Mouse (Mus musculus) hindbrain, embryonic 11.5 days (tissue): ENCODE measurements around the gene Lrrtm3. TPM values are rescaled to one million over a fixed set of nuclear protein-coding genes. Genes with fewer than 3 reads are reported as not detected.

ENCODE experiments used
- ATAC-seq: fragments of 200-750 bp; cut with Nextera tagmentation; 2 replicates; pipeline ENCODE4 v1.8.0; 2017; ENCODE audit warnings: mild to moderate bottlenecking, moderate TSS enrichment, moderate library complexity; ENCODE audit not compliant: low FRiP score
- DNase-seq: peaks from one replicate; pipeline ENCODE4 v3.0.0-alpha.2; 2015; ENCODE audit warnings: low spot score
- H3K27ac ChIP-seq: fragments of 300-500 bp; sonication (generic); 2 replicates; pipeline ENCODE4 v1.5.1; 2014; ENCODE audit warnings: mild to moderate bottlenecking, low read depth, low read length
- H3K27me3 ChIP-seq: fragments of 300-500 bp; sonication (generic); 2 replicates; pipeline ENCODE4 v1.6.1; 2014; ENCODE audit warnings: mild to moderate bottlenecking, low read length, moderate library complexity, mixed read lengths; ENCODE audit not compliant: control insufficient read depth, insufficient read depth
- H3K36me3 ChIP-seq: fragments of 300-500 bp; sonication (generic); 2 replicates; pipeline ENCODE4 v1.6.1; 2014; ENCODE audit warnings: mild to moderate bottlenecking, low read length, moderate library complexity, mixed read lengths; ENCODE audit not compliant: control insufficient read depth, insufficient read depth
- H3K4me1 ChIP-seq: fragments of 300-500 bp; sonication (generic); replicated peaks from 2 replicates; pipeline ENCODE4 v1.6.1; 2014; ENCODE audit warnings: low read length, mixed read lengths; ENCODE audit not compliant: control insufficient read depth, insufficient read depth
- H3K4me2 ChIP-seq: fragments of 300-500 bp; sonication (generic); replicated peaks from 2 replicates; pipeline ENCODE4 v1.6.1; 2014; ENCODE audit warnings: mild to moderate bottlenecking, low read depth, low read length
- H3K4me3 ChIP-seq: fragments of 300-500 bp; sonication (generic); 2 replicates; pipeline ENCODE4 v1.5.1; 2014; ENCODE audit warnings: low read depth, low read length
- H3K9ac ChIP-seq: fragments of 300-500 bp; sonication (generic); 2 replicates; pipeline ENCODE4 v1.6.1; 2014; ENCODE audit warnings: low read depth, low read length
- H3K9me3 ChIP-seq: fragments of 300-500 bp; sonication (generic); 2 replicates; pipeline ENCODE4 v1.6.1; 2016; ENCODE audit warnings: low read length; ENCODE audit not compliant: control insufficient read depth
- WGBS: fragments of 180-500 bp; shearing (Covaris S2); extraction: QIAGEN DNeasy Blood & Tissue Kit; methylation state at CpG from one replicate; pipeline ENCODE4 v1.1.7; 2014; 5-methylcytosine and 5-hydroxymethylcytosine counted together
- polyA plus RNA-seq: library from polyadenylated mRNA; unstranded; fragments of >200 nt; fragmentation: Nextera tagmentation; extraction: Ambion mirVana; gene quantifications from 2 replicates; pipeline ENCODE4 v1.2.1, GENCODE M21; 2014

The Lrrtm3 gene
- polyA plus RNA-seq, 1 experiment from 2014 or later, result 9.1 TPM

DNA sequence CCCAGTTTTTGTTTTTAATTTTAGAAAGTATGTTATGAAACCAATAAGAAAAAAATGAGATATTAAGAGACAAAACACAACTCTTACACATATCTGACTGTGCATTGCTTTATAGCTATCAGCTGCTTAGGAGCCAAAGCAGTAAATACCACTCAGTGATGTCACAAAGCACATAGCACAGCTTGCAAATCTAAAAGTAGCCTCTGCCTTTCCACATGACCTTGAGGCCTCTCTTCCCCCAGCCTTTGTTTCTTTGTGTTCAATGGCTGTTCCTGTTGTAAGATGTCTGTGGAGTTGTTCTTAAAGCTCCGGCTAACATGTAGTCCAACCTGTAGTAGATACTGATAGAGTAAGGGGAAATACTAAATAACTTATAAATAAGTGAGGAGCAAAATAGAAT, 69.7 kb downstream of the Lrrtm3 start:
- Histone ChIP-seq H3K36me3 (no peaks in the 10 kb centered on the region), H3K4me1 (no peaks in the 10 kb centered on the region), H3K27me3 (no peaks in the 10 kb centered on the region), H3K4me2 (no peak overlapping the region), H3K27ac (no peak overlapping the region), H3K9ac (no peak overlapping the region), H3K4me3 (no peak overlapping the region), H3K9me3 (no peaks in the 10 kb centered on the region)
- DNase-seq, result no peak
- ATAC-seq, result no peak
- WGBS, result 80% methylated on average over 1 of the region's 1 CpGs

DNA sequence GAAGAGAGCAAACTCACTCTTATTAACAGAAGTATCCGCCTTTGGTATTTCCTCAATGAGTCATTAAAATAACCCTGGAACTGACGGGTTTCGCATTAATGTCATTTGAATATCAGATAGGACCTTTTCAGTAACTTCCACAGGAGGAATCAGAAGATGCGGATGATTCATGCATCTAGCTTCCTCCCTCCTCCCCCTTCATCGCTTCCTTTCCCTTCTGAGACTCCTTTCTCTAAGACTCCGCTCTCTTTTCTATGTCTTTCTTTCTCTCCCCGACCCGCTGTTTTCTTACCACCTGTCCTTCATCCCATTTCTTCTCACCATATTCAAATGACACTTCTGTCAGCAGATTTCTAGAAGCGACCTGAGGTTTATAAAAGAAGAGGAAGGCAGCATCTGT, 88.1 kb downstream of the Lrrtm3 start:
- Histone ChIP-seq H3K27me3 (no peaks in the 10 kb centered on the region), H3K27ac (no peak overlapping the region), H3K4me1 (no peaks in the 10 kb centered on the region), H3K36me3 (no peaks in the 10 kb centered on the region), H3K4me3 (no peak overlapping the region), H3K9ac (no peak overlapping the region), H3K9me3 (no peaks in the 10 kb centered on the region), H3K4me2 (no peak overlapping the region)
- DNase-seq (no peak), ATAC-seq (no peak)
- WGBS, result 85% methylated on average over 9 of the region's 9 CpGs

DNA sequence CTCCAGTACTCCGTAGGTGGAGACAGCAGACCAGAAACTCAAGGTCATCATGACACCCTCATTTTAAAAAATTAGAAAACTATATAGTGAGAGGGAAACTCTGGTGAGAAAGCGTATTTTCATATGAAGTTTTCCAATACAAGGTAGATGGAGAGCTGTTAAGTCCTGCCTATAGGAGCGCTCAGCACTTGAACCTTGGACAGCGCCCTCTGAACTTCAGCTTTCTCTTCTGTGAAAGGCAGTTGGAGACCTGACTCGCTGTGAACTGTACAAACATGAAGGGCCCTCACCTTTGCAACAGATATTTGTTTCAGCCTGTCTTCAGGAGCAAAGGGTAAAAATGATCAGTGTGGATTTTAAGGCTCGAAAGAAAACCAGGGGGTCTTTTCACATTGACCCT, 88.5 kb downstream of the Lrrtm3 start:
- no peaks in the 10 kb centered on the region for H3K9me3 ChIP-seq
- no peaks in the 10 kb centered on the region for H3K4me1 ChIP-seq
- 82% methylated on average over 6 of the region's 6 CpGs for WGBS
- no peaks in the 10 kb centered on the region for H3K27me3 ChIP-seq
- H3K4me2 ChIP-seq, result no peak overlapping the region
- ATAC-seq (no peak), DNase-seq (peak; percentile 18)
- H3K9ac ChIP-seq, result no peak overlapping the region
- no peak overlapping the region for H3K27ac ChIP-seq
- no peak overlapping the region for H3K4me3 ChIP-seq
- no peaks in the 10 kb centered on the region for H3K36me3 ChIP-seq

DNA sequence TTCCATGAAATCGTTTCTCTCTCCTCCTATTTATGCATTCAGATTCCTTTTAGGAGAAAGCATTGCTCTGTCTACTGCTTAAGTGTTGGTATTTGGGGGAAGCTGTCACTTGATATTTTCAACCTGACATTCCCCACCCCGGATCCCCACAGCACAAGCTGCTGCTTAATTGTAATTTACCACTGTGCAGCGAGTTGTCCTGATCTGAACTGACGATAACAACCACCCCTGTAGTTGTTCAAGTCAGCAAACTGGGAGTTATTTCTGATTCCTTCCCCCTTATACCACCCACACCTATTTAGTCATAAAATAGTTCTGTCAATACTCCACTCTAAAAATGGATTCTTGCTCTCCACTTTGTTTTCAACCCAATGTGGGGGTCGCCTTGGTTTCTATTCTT, 95.8 kb downstream of the Lrrtm3 start:
- ATAC-seq (no peak), DNase-seq (no peak)
- no peak overlapping the region for H3K4me3 ChIP-seq
- no peaks in the 10 kb centered on the region for H3K36me3 ChIP-seq
- no peaks in the 10 kb centered on the region for H3K4me1 ChIP-seq
- WGBS, result 87% methylated on average over 5 of the region's 5 CpGs
- no peak overlapping the region for H3K27ac ChIP-seq
- H3K9ac ChIP-seq, result no peak overlapping the region
- H3K9me3 ChIP-seq, result no peaks in the 10 kb centered on the region
- no peak overlapping the region for H3K4me2 ChIP-seq
- H3K27me3 ChIP-seq, result no peaks in the 10 kb centered on the region

DNA sequence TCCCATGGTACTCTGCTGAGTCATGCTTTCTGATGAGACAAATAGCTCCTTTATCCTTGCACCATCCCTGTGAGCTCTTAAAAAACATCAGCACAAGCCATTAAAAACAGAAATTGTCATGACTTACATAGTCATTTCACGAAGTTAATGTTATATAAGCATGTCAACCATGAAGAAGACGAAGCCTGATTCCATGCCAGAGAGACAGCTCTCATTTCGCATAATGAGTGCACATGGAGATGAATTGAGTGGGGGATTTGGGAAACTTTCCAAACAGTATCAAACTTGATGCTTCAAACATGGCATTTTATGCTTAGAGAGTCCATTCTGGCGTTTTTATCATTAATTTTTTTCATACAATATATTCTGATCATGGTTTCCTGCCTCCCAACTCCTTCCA, 104.5 kb downstream of the Lrrtm3 start:
- H3K4me1 ChIP-seq, result no peaks in the 10 kb centered on the region
- no peak overlapping the region for H3K4me3 ChIP-seq
- DNase-seq (no peak), ATAC-seq (no peak)
- no peak overlapping the region for H3K27ac ChIP-seq
- no peak overlapping the region for H3K4me2 ChIP-seq
- H3K36me3 ChIP-seq, result no peaks in the 10 kb centered on the region
- no peaks in the 10 kb centered on the region for H3K27me3 ChIP-seq
- 76% methylated on average over 4 of the region's 4 CpGs for WGBS
- H3K9me3 ChIP-seq, result no peaks in the 10 kb centered on the region
- H3K9ac ChIP-seq, result no peak overlapping the region

DNA sequence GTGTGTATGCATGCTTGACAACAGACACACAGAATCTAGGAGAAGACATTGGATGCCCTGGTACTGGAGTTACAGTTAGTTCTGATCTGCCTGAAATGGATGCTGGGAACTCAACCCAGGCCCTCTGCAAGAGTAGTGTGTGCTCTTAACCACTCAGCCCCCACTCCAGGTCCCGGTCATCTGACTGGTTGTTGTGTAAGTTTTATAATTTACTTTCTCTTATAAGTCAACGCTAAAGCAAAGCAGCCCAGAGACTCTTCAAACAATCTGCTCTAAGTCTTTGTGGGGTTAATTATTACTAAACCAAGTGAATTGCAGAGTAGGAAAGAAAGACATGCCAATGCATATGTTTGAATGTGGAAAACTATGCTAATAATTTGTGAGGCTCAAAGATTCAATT, 110.7 kb downstream of the Lrrtm3 start:
- Histone ChIP-seq H3K27ac (no peak overlapping the region), H3K4me1 (no peaks in the 10 kb centered on the region; the same call in 1 of the 2 replicates), H3K9ac (no peak overlapping the region), H3K4me3 (no peak overlapping the region), H3K4me2 (no peak overlapping the region), H3K36me3 (no peaks in the 10 kb centered on the region), H3K9me3 (no peaks in the 10 kb centered on the region), H3K27me3 (no peaks in the 10 kb centered on the region)
- 82% methylated on average over 2 of the region's 2 CpGs for WGBS
- DNase-seq (no peak), ATAC-seq (no peak)

DNA sequence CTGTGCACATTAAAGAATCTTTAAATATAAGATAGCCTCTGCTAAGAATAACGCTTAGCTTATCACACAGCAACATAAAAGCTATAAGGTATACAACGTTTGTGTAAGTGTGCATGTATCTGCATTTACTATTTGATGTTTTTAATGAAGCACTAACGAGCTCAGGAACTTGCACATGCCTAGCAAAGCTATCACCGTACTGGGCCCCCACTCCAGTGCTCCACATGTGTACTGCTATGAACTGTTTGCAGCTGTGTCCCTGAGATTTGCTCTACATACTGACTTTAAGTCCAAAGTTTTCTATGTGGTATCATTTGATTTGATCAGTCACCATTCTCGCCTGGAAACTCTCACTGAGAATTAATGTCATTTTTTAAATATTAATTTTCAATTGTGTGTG, 111.1 kb downstream of the Lrrtm3 start:
- Histone ChIP-seq H3K27me3 (no peaks in the 10 kb centered on the region), H3K4me3 (no peak overlapping the region), H3K36me3 (no peaks in the 10 kb centered on the region), H3K9ac (no peak overlapping the region), H3K27ac (no peak overlapping the region), H3K9me3 (no peaks in the 10 kb centered on the region), H3K4me2 (no peak overlapping the region), H3K4me1 (no peaks in the 10 kb centered on the region; the same call in 1 of the 2 replicates)
- peak; percentile 16; the same call in 1 of the 2 replicates for ATAC-seq
- no peak for DNase-seq
- WGBS, result 89% methylated on average over 5 of the region's 5 CpGs

DNA sequence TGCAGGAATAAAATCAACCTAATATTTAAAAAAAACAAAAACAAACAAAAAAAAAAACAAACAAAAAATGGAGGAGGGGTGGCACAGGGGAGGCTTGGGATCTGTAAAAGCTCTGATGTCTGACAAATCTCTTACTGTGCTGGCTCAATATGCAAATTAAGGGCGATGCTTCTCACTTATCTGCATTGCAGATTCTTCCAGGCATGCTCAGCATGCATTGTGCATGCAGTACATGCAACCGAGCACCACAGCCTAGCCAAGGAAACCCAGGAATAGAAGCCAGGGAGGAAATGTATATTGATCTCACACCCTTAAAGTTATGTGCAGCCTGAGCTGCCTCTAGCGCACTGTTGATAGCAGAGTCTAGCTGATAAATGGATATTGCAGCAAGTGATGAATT, 111.5 kb downstream of the Lrrtm3 start:
- Histone ChIP-seq H3K36me3 (no peaks in the 10 kb centered on the region), H3K27ac (no peak overlapping the region), H3K4me1 (no peaks in the 10 kb centered on the region; the same call in 1 of the 2 replicates), H3K4me3 (no peak overlapping the region), H3K27me3 (no peaks in the 10 kb centered on the region), H3K9ac (no peak overlapping the region), H3K9me3 (no peaks in the 10 kb centered on the region), H3K4me2 (no peak overlapping the region)
- DNase-seq (peak; percentile 26), ATAC-seq (peak; percentile 91)
- WGBS, result 33% methylated on average over 3 of the region's 3 CpGs

DNA sequence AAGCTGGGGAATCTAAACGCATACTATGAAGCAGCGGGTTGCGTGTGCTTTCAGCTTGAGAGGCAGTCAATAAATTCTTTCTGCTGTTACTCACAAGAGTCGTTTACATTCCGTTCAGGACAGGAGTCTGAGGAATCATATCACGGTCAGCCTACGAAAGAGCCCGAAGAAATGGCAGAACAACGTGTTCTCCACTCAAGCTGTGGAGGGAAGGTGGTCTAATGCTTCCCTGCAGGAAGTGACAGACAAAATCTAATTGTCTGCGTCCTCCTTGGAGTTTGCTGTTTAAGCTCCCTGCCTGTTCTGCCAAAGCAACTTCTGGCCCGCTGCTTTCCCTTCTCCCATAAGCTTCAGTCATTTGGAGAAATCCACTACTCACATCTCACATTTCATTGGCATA, 112.0 kb downstream of the Lrrtm3 start:
- ATAC-seq (peak; percentile 44), DNase-seq (peak; percentile 14)
- H3K9me3 ChIP-seq, result no peaks in the 10 kb centered on the region
- WGBS, result 53% methylated on average over 11 of the region's 11 CpGs
- 0 out of 2 replicates have a peak overlapping the region, but pooled peaks have one; percentile 18 for H3K4me2 ChIP-seq
- H3K4me1 ChIP-seq, result no peaks in the 10 kb centered on the region; the same call in 1 of the 2 replicates
- no peaks in the 10 kb centered on the region for H3K27me3 ChIP-seq
- no peak overlapping the region for H3K9ac ChIP-seq
- no peak overlapping the region for H3K4me3 ChIP-seq
- H3K36me3 ChIP-seq, result no peaks in the 10 kb centered on the region
- H3K27ac ChIP-seq, result no peak overlapping the region
